In the genomic region with DNA sequence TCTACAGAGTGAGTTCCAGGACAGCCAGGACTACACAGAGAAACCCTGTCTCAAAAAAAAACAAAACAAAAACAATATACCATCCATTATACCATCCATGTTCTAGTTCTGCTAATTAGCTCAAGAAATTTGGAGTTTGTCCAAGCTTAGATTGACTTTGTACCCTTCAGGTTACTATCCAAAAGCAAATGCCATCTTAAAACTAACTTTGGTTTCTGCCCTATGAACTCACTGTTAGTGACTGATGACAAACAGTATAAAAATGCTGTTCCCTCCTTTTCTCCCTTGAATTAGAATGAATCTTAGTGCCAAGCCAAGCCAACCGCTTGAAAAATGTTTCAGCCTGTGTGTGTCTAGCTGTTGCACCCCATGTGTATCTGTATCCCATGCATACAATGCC, we compare ENCODE assay signal across 21 mouse cellular contexts. TPM values are rescaled to one million over a fixed set of nuclear protein-coding genes. Genes with fewer than 3 reads are reported as not detected.
A peak's percentile ranks its signal among the peaks of the same experiment; 100 is the strongest.
DNase-seq lines count a peak whose midpoint lies in the region; ATAC-seq and TF ChIP-seq lines count a peak whose summit lies in the region.
"Had no signal": no experiment of that assay in that cellular context is flagged by ENCODE, and none has a peak within 500 bp of the region (broad histone marks: within the 10 kb centered on the region; RNA-seq: fewer than 3 reads in every experiment).

No protein-coding gene starts in this region.

- no peak for TF ChIP-seq POLR2A in kidney, adult 2 months (IDR thresholded peaks at IDR 0.05; ENCODE audit: low read depth, low read length)
- TF ChIP-seq POLR2A in liver, adult 2 months (IDR thresholded peaks at IDR 0.05; ENCODE audit: extremely low read depth, insufficient read depth, low read length): no peak
- 0 out of 2 replicates have a peak, but pooled peaks have one; percentile 13 for TF ChIP-seq POLR2A in CH12.LX (IDR thresholded peaks at IDR 0.05; ENCODE audit: low read depth, low read length)
- TF ChIP-seq POLR2A in MEL (IDR thresholded peaks at IDR 0.05; ENCODE audit: control insufficient read depth in 1 of 2, insufficient read depth in 1 of 2, low read depth in 1 of 2, low read length in 2 of 2, poor library complexity in 1 of 2): no peak

- 45% methylated on average over 1 of the region's 1 CpGs for WGBS in kidney, adult 2 months
- 90% methylated on average over 1 of the region's 1 CpGs for WGBS in kidney, embryonic 14.5 days
- WGBS in liver, adult 2 months: 31% methylated on average over 1 of the region's 1 CpGs
- 85% methylated on average over 1 of the region's 1 CpGs for WGBS in liver, embryonic 12.5 days (ENCODE audit: insufficient replicate concordance)

- TF ChIP-seq EP300 in CH12.LX (IDR thresholded peaks at IDR 0.05; ENCODE audit: low read length): no peak
- no peak for TF ChIP-seq EP300 in MEL (IDR thresholded peaks at IDR 0.05; ENCODE audit: low read depth in 1 of 2, low read length in 2 of 2)

- no peak overlapping the region for H3K9ac ChIP-seq in kidney, embryonic 14.5 days (ENCODE audit: low read depth, low read length)
- H3K9ac ChIP-seq in liver, adult 2 months (ENCODE audit: low read depth, low read length): no peak overlapping the region
- H3K9ac ChIP-seq in liver, embryonic 12.5 days: no peak overlapping the region
- H3K9ac ChIP-seq in CH12.LX (ENCODE audit: insufficient read depth, low read depth) (no peak overlapping the region), MEL (ENCODE audit: control insufficient read depth, low read depth, low read length, poor library complexity, severe bottlenecking) (no peak overlapping the region)
- H3K9ac ChIP-seq: embryonic facial prominence, embryonic 12.5 days; forebrain, embryonic 13.5 days; forebrain, embryonic 15.5 days; forebrain, postnatal 0 days had no signal

- peak overlapping the region; percentile 91 for H3K27ac ChIP-seq in kidney, adult 2 months (ENCODE audit: insufficient read depth, low read depth, low read length)
- H3K27ac ChIP-seq in kidney, embryonic 14.5 days (ENCODE audit: low read depth, low read length): no peak overlapping the region
- peak overlapping the region; percentile 72 for H3K27ac ChIP-seq in liver, adult 2 months (replicated peaks; ENCODE audit: insufficient read depth, low read depth, low read length)
- H3K27ac ChIP-seq in liver, embryonic 12.5 days: no peak overlapping the region
- H3K27ac ChIP-seq in CH12.LX (ENCODE audit: insufficient read depth, low read depth): no peak overlapping the region
- H3K27ac ChIP-seq in MEL (ENCODE audit: control insufficient read depth, low read depth, low read length): no peak overlapping the region
- H3K27ac ChIP-seq: embryonic facial prominence, embryonic 10.5 days; embryonic facial prominence, embryonic 12.5 days; forebrain, embryonic 13.5 days; forebrain, embryonic 15.5 days had no signal

- no peak for ATAC-seq in kidney, embryonic 14.5 days (ENCODE audit: low FRiP score, low TSS enrichment)
- ATAC-seq in liver, embryonic 12.5 days: no peak
- ATAC-seq: forebrain, embryonic 13.5 days; forebrain, embryonic 15.5 days; forebrain, postnatal 0 days had no signal

- DNase-seq in kidney, adult 2 months: peak; percentile 75
- DNase-seq in liver, adult 2 months (ENCODE audit: extremely low read depth, low read depth, low spot score): peak; percentile 79
- DNase-seq in CH12.LX (ENCODE audit: extremely low read depth) (no peak), MEL (ENCODE audit: low read depth, low spot score) (no peak)
- DNase-seq in cerebellum, postnatal 14 days: no peak
- DNase-seq: adrenal gland, adult 2 months; adrenal gland, postnatal 10 days; adrenal gland, postnatal 25 days; cerebellum, adult 11 months; cerebellum, adult 18-20 months; cerebellum, adult 8-10 months; cerebellum, adult 9-11 months; cerebellum, postnatal 25 days; forebrain, postnatal 0 days had no signal

- H3K9me3 ChIP-seq in kidney, embryonic 14.5 days (ENCODE audit: control insufficient read depth, low read length): no peaks in the 10 kb centered on the region
- no peaks in the 10 kb centered on the region for H3K9me3 ChIP-seq in liver, embryonic 12.5 days (replicated peaks)
- no peaks in the 10 kb centered on the region for H3K9me3 ChIP-seq in CH12.LX (replicated peaks; ENCODE audit: low read length)
- H3K9me3 ChIP-seq in MEL (replicated peaks; ENCODE audit: insufficient read depth, low read length): no peaks in the 10 kb centered on the region
- H3K9me3 ChIP-seq: embryonic facial prominence, embryonic 10.5 days; embryonic facial prominence, embryonic 12.5 days; forebrain, embryonic 13.5 days; forebrain, embryonic 15.5 days; G1E had no signal

- no peak overlapping the region for H3K4me3 ChIP-seq in kidney, adult 2 months (ENCODE audit: insufficient read depth, low read depth, low read length)
- H3K4me3 ChIP-seq in kidney, embryonic 14.5 days (ENCODE audit: low read length): no peak overlapping the region
- no peak overlapping the region for H3K4me3 ChIP-seq in liver, adult 2 months (ENCODE audit: insufficient read depth, low read depth, low read length)
- no peak overlapping the region for H3K4me3 ChIP-seq in liver, embryonic 12.5 days
- H3K4me3 ChIP-seq in CH12.LX (replicated peaks in 1 of 3; ENCODE audit: low read depth in 2 of 3, low read length in 2 of 3, poor library complexity in 1 of 3): no peak overlapping the region
- no peak overlapping the region for H3K4me3 ChIP-seq in MEL (ENCODE audit: control insufficient read depth in 1 of 2, insufficient read depth in 1 of 2, low read depth in 2 of 2, low read length in 2 of 2)
- H3K4me3 ChIP-seq: embryonic facial prominence, embryonic 10.5 days; embryonic facial prominence, embryonic 12.5 days; forebrain, embryonic 13.5 days; forebrain, embryonic 15.5 days had no signal

- peaks cover 24% of the 10 kb centered on the region for H3K36me3 ChIP-seq in kidney, adult 2 months (ENCODE audit: control insufficient read depth, insufficient read depth, low read length)
- H3K36me3 ChIP-seq in kidney, embryonic 14.5 days (ENCODE audit: control insufficient read depth, insufficient read depth, low read length): peaks cover 47% of the 10 kb centered on the region
- peaks cover 57% of the 10 kb centered on the region for H3K36me3 ChIP-seq in liver, adult 2 months (ENCODE audit: control insufficient read depth, insufficient read depth, low read length)
- peaks cover 79% of the 10 kb centered on the region for H3K36me3 ChIP-seq in liver, embryonic 12.5 days
- peaks cover 30 to 84% of the 10 kb centered on the region in 2 experiments for H3K36me3 ChIP-seq in CH12.LX (replicated peaks in 1 of 2; ENCODE audit: control insufficient read depth in 1 of 2, insufficient read depth in 1 of 2, low read length in 1 of 2)
- peaks cover 0 to 27% of the 10 kb centered on the region in 2 experiments; a peak in 3 of 4 replicates for H3K36me3 ChIP-seq in MEL (ENCODE audit: control insufficient read depth in 1 of 2, insufficient read depth in 2 of 2, low read length in 2 of 2)

- H3K79me2 ChIP-seq in liver, adult 2 months (ENCODE audit: control insufficient read depth, insufficient read depth, low read length): no peaks in the 10 kb centered on the region
- H3K79me2 ChIP-seq in CH12.LX (replicated peaks; ENCODE audit: control insufficient read depth, extremely low read depth, insufficient read depth, poor library complexity, severe bottlenecking): peaks cover 11% of the 10 kb centered on the region
- H3K79me2 ChIP-seq in MEL (ENCODE audit: control insufficient read depth, insufficient read depth, low read length, poor library complexity): no peaks in the 10 kb centered on the region

- H3K27me3 ChIP-seq in kidney, adult 2 months (replicated peaks; ENCODE audit: control insufficient read depth, insufficient read depth, low read length): no peaks in the 10 kb centered on the region
- H3K27me3 ChIP-seq in kidney, embryonic 14.5 days (ENCODE audit: control insufficient read depth, insufficient read depth, low read length): no peaks in the 10 kb centered on the region
- no peaks in the 10 kb centered on the region for H3K27me3 ChIP-seq in liver, adult 2 months (ENCODE audit: control insufficient read depth, insufficient read depth, low read length)
- H3K27me3 ChIP-seq in liver, embryonic 12.5 days (replicated peaks): no peaks in the 10 kb centered on the region
- no peaks in the 10 kb centered on the region for H3K27me3 ChIP-seq in CH12.LX (replicated peaks)
- no peaks in the 10 kb centered on the region for H3K27me3 ChIP-seq in MEL (ENCODE audit: control insufficient read depth in 1 of 2, insufficient read depth in 2 of 2, low read length in 2 of 2)
- H3K27me3 ChIP-seq: embryonic facial prominence, embryonic 12.5 days; forebrain, embryonic 13.5 days; forebrain, embryonic 15.5 days had no signal

- H3K4me1 ChIP-seq in kidney, adult 2 months (ENCODE audit: control insufficient read depth, insufficient read depth, low read length): peaks cover 5% of the 10 kb centered on the region; the same call in 1 of the 2 replicates
- no peaks in the 10 kb centered on the region for H3K4me1 ChIP-seq in kidney, embryonic 14.5 days (ENCODE audit: control insufficient read depth, insufficient read depth, low read length)
- peaks cover 2% of the 10 kb centered on the region; the same call in 1 of the 2 replicates for H3K4me1 ChIP-seq in liver, adult 2 months (ENCODE audit: control insufficient read depth, insufficient read depth, low read length)
- peaks cover 10% of the 10 kb centered on the region for H3K4me1 ChIP-seq in liver, embryonic 12.5 days
- H3K4me1 ChIP-seq in CH12.LX (ENCODE audit: control insufficient read depth in 1 of 2, insufficient read depth in 2 of 2) (peaks cover 0 to 24% of the 10 kb centered on the region in 2 experiments; a peak in 2 of 4 replicates), MEL (ENCODE audit: control insufficient read depth in 1 of 2, insufficient read depth in 2 of 2, low read length in 2 of 2) (no peaks in the 10 kb centered on the region)
- H3K4me1 ChIP-seq: embryonic facial prominence, embryonic 12.5 days; forebrain, embryonic 13.5 days; forebrain, embryonic 15.5 days had no signal

- TF ChIP-seq RAD21 in CH12.LX (IDR thresholded peaks at IDR 0.05; ENCODE audit: low read depth, low read length) (no peak), MEL (IDR thresholded peaks at IDR 0.05; ENCODE audit: low read depth, low read length) (no peak)

- in situ Hi-C loops in CH12.LX (cut with MboI; ENCODE audit: low pct_ligation_motif_present, low pct_unique_long_range_greater_than_20kb, low sequenced_read_pairs): no loop called here

- H3K4me2 ChIP-seq in kidney, embryonic 14.5 days (replicated peaks; ENCODE audit: low read depth, low read length): no peak overlapping the region
- H3K4me2 ChIP-seq in liver, embryonic 12.5 days: no peak overlapping the region
- no peak overlapping the region for H3K4me2 ChIP-seq in CH12.LX (ENCODE audit: insufficient read depth, low read depth, poor library complexity, severe bottlenecking)
- H3K4me2 ChIP-seq: embryonic facial prominence, embryonic 12.5 days; forebrain, embryonic 13.5 days; forebrain, embryonic 15.5 days had no signal

- dilution Hi-C loops in CH12.LX (cut with MboI; ENCODE audit: extremely low pct_ligation_motif_present, extremely low pct_unique_long_range_greater_than_20kb, low sequenced_read_pairs): no loop called here

- TF ChIP-seq CTCF in kidney, adult 2 months (conservative IDR thresholded peaks at IDR 0.05; ENCODE audit: insufficient read depth, insufficient read length, low read depth, low read length): no peak
- TF ChIP-seq CTCF in liver, adult 2 months (IDR thresholded peaks at IDR 0.05; ENCODE audit: low read depth, low read length): no peak
- TF ChIP-seq CTCF in CH12.LX (conservative IDR thresholded peaks at IDR 0.05 in 1 of 2, IDR thresholded peaks at IDR 0.05 in 1 of 2; ENCODE audit: low read depth in 2 of 2, low read length in 2 of 2) (no peak), MEL (IDR thresholded peaks at IDR 0.05 in 2 of 3, conservative IDR thresholded peaks at IDR 0.05 in 1 of 3; ENCODE audit: control insufficient read depth in 1 of 3, insufficient read depth in 1 of 3, low read depth in 2 of 3, low read length in 3 of 3, poor library complexity in 1 of 3, severe bottlenecking in 1 of 3) (no peak)

RNA-seq across cellular contexts. Expression of a gene that starts 13.2 kb away (rescaled TPM):
- 35.3 and 42.4 TPM in 2 replicates for polyA plus RNA-seq in kidney, adult 2 months (2012; rRNA removed)
- polyA plus RNA-seq in kidney, embryonic 14.5 days (2014; fragmentation: Nextera tagmentation; extraction: Ambion mirVana): 35.3 and 41.5 TPM in 2 replicates
- 63.3 and 80.9 TPM in 2 replicates for total RNA-seq in liver, adult 2 months (2014; rRNA removed)
- 20.3 and 23.5 TPM in 2 replicates for polyA plus RNA-seq in liver, adult 2 months (2012; rRNA removed)
- 10.1 and 10.8 TPM in 2 replicates for polyA plus RNA-seq in liver, embryonic 12.5 days (2016; fragmentation: Nextera tagmentation; extraction: Ambion mirVana)
- total RNA-seq in CH12.LX (2012; rRNA removed) (21.8 and 28.3 TPM in 2 replicates), CH12.LX (2014; rRNA removed) (37.0 and 39.0 TPM in 2 replicates), MEL (2012; rRNA removed) (32.7 and 39.5 TPM in 2 replicates)
- polyA plus RNA-seq in CH12.LX (2012; ENCODE audit: insufficient read length, low read depth) (47.5 and 47.7 TPM in 2 replicates), MEL (2012; ENCODE audit: insufficient read depth in 1 of 2, insufficient read length in 2 of 2, low read depth in 1 of 2, low replicate concordance in 2 of 2, missing spikeins in 1 of 2) (10 to 100 TPM; 48.8 to 62.6 TPM)

RNA-seq across cellular contexts. Expression of a gene that starts 16.7 kb away (rescaled TPM):
- 259 and 286 TPM in 2 replicates for polyA plus RNA-seq in kidney, adult 2 months (2012; rRNA removed)
- polyA plus RNA-seq in kidney, embryonic 14.5 days (2014; fragmentation: Nextera tagmentation; extraction: Ambion mirVana): 81.8 and 91.6 TPM in 2 replicates
- 95.8 and 97.7 TPM in 2 replicates for total RNA-seq in liver, adult 2 months (2014; rRNA removed)
- polyA plus RNA-seq in liver, adult 2 months (2012; rRNA removed): 96.4 and 108 TPM in 2 replicates
- 61.2 and 66.4 TPM in 2 replicates for polyA plus RNA-seq in liver, embryonic 12.5 days (2016; fragmentation: Nextera tagmentation; extraction: Ambion mirVana)
- total RNA-seq in CH12.LX (2012; rRNA removed) (46.0 and 50.5 TPM in 2 replicates), CH12.LX (2014; rRNA removed) (36.0 and 37.1 TPM in 2 replicates), MEL (2012; rRNA removed) (45.7 and 51.8 TPM in 2 replicates)
- polyA plus RNA-seq in CH12.LX (2012; ENCODE audit: insufficient read length, low read depth) (45.5 and 46.7 TPM in 2 replicates), MEL (2012; ENCODE audit: insufficient read depth in 1 of 2, insufficient read length in 2 of 2, low read depth in 1 of 2, low replicate concordance in 2 of 2, missing spikeins in 1 of 2) (10 to 100 TPM in 1 of 2 experiments, not detected in 1; 57.3 TPM)

RNA-seq across cellular contexts. Expression of a gene that starts 16.9 kb away (rescaled TPM):
- polyA plus RNA-seq in kidney, adult 2 months (2012; rRNA removed): 19.6 and 19.7 TPM in 2 replicates
- polyA plus RNA-seq in kidney, embryonic 14.5 days (2014; fragmentation: Nextera tagmentation; extraction: Ambion mirVana): 68.8 and 79.9 TPM in 2 replicates
- 28.9 and 29.4 TPM in 2 replicates for total RNA-seq in liver, adult 2 months (2014; rRNA removed)
- 18.5 and 18.6 TPM in 2 replicates for polyA plus RNA-seq in liver, adult 2 months (2012; rRNA removed)
- polyA plus RNA-seq in liver, embryonic 12.5 days (2016; fragmentation: Nextera tagmentation; extraction: Ambion mirVana): 39.9 and 40.5 TPM in 2 replicates
- total RNA-seq in CH12.LX (2012; rRNA removed) (37.4 and 38.0 TPM in 2 replicates), CH12.LX (2014; rRNA removed) (96.6 and 116 TPM in 2 replicates), MEL (2012; rRNA removed) (33.1 and 36.9 TPM in 2 replicates)
- polyA plus RNA-seq in CH12.LX (2012; ENCODE audit: insufficient read length, low read depth) (44.5 and 54.5 TPM in 2 replicates), MEL (2012; ENCODE audit: insufficient read depth in 1 of 2, insufficient read length in 2 of 2, low read depth in 1 of 2, low replicate concordance in 2 of 2, missing spikeins in 1 of 2) (10 to 100 TPM in 1 of 2 experiments, not detected in 1; 45.3 TPM)

RNA-seq across cellular contexts. Expression of a gene that starts 30.3 kb away (rescaled TPM):
- polyA plus RNA-seq in kidney, adult 2 months (2012; rRNA removed): 0.57 and 0.67 TPM in 2 replicates
- polyA plus RNA-seq in kidney, embryonic 14.5 days (2014; fragmentation: Nextera tagmentation; extraction: Ambion mirVana): 0.29 and 0.64 TPM in 2 replicates
- 12.2 and 15.9 TPM in 2 replicates for total RNA-seq in liver, adult 2 months (2014; rRNA removed)
- polyA plus RNA-seq in liver, adult 2 months (2012; rRNA removed): 3.8 and 8.1 TPM in 2 replicates
- polyA plus RNA-seq in liver, embryonic 12.5 days (2016; fragmentation: Nextera tagmentation; extraction: Ambion mirVana): 0.11 and 0.18 TPM in 2 replicates
- total RNA-seq in CH12.LX (2012; rRNA removed) (0.08 and 0.25 TPM in 2 replicates), CH12.LX (2014; rRNA removed) (0.05 and 0.08 TPM in 2 replicates), MEL (2012; rRNA removed) (not detected in 2 replicates)
- polyA plus RNA-seq in CH12.LX (2012; ENCODE audit: insufficient read length, low read depth) (0.04 and 0.16 TPM in 2 replicates), MEL (2012; ENCODE audit: insufficient read depth in 1 of 2, insufficient read length in 2 of 2, low read depth in 1 of 2, low replicate concordance in 2 of 2, missing spikeins in 1 of 2) (not detected)
- polyA plus RNA-seq: G1E had no signal

RNA-seq across cellular contexts. Expression of a gene that starts 52.9 kb away (rescaled TPM):
- 4.1 and 7.1 TPM in 2 replicates for polyA plus RNA-seq in kidney, adult 2 months (2012; rRNA removed)
- 134 and 174 TPM in 2 replicates for polyA plus RNA-seq in kidney, embryonic 14.5 days (2014; fragmentation: Nextera tagmentation; extraction: Ambion mirVana)
- total RNA-seq in liver, adult 2 months (2014; rRNA removed): 8.1 and 13.6 TPM in 2 replicates
- 1.4 and 2.9 TPM in 2 replicates for polyA plus RNA-seq in liver, adult 2 months (2012; rRNA removed)
- 153 and 154 TPM in 2 replicates for polyA plus RNA-seq in liver, embryonic 12.5 days (2016; fragmentation: Nextera tagmentation; extraction: Ambion mirVana)
- total RNA-seq in CH12.LX (2012; rRNA removed) (117 and 138 TPM in 2 replicates), CH12.LX (2014; rRNA removed) (166 and 191 TPM in 2 replicates), MEL (2012; rRNA removed) (119 and 127 TPM in 2 replicates)
- polyA plus RNA-seq in CH12.LX (2012; ENCODE audit: insufficient read length, low read depth) (164 and 166 TPM in 2 replicates), MEL (2012; ENCODE audit: insufficient read depth in 1 of 2, insufficient read length in 2 of 2, low read depth in 1 of 2, low replicate concordance in 2 of 2, missing spikeins in 1 of 2) (100 to 1,000 TPM; 129 to 155 TPM)
- polyA plus RNA-seq: adrenal gland, adult 2 months had no signal

Comparison
In these comparisons a context has a peak if more than half of its experiments do, and no peak if none do; other contexts are left out.
1. H3K27ac ChIP-seq: peak in kidney, adult 2 months (single experiment) and liver, adult 2 months (single experiment); none in kidney, embryonic 14.5 days (single experiment), liver, embryonic 12.5 days (single experiment), CH12.LX (single experiment) and MEL (single experiment).
2. DNase-seq: peak in kidney, adult 2 months (single experiment) and liver, adult 2 months (single experiment); none in CH12.LX (single experiment), MEL (single experiment) and cerebellum, postnatal 14 days (0 of 2).